Mouse (Mus musculus): Measurements from ENCODE around the gene Prkca. TPM values are rescaled to one million over a fixed set of nuclear protein-coding genes. Genes with fewer than 3 reads are reported as not detected.

Prkca gene
- polyA plus RNA-seq, 1 experiment from 2014 or later, result 12.6 TPM

DNA sequence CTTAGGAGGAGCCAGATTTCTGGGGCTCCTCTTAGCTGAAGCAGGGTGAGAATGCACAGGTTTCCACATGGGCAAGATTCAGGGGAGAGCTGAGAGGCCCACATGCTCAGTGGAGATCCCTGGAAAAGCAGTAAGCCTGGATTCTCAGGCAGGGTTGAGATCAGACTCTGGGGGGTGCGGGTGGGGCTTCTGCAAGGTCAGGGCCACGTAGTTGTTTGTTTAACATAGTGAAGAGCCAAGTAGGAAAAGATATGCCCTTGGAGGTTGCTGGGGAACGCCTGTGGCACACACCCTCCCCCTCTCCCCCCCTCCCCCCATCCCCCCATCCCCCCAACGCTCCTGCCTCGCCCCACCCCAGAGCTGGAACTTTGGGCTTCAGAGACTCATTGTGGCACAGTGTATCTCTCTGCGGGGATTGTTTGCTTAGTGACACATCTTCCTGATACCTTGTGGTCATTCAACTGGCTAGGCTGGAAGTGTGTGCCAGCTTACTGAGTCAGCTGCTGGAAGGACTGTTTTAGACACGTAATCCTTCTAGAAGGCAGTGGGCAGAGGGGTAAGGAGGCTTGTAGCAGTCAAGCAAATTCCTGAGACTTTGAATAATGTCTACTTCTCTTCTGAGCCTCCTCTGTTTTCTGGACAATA lies 21.3 kb upstream of the Prkca start:
- H3K27me3 ChIP-seq (ENCODE audit: control insufficient read depth, insufficient read depth, low read length), result no peaks in the 10 kb centered on the region
- 54% methylated on average over 7 of the region's 7 CpGs for WGBS
- no peaks in the 10 kb centered on the region for H3K9me3 ChIP-seq (ENCODE audit: control insufficient read depth, low read length)
- no peak overlapping the region for H3K27ac ChIP-seq (ENCODE audit: low read depth, low read length)
- no peak overlapping the region for H3K4me2 ChIP-seq (ENCODE audit: low read depth, low read length)
- ATAC-seq (ENCODE audit: low read depth), result no peak
- H3K9ac ChIP-seq (replicated peaks; ENCODE audit: low read depth, low read length), result no peak overlapping the region
- no peaks in the 10 kb centered on the region for H3K36me3 ChIP-seq (ENCODE audit: control insufficient read depth, insufficient read depth, low read length)
- H3K4me1 ChIP-seq (ENCODE audit: control insufficient read depth, insufficient read depth, low read length), result no peaks in the 10 kb centered on the region
- no peak overlapping the region for H3K4me3 ChIP-seq (ENCODE audit: low read depth, low read length)

GRCm38 (mm10) chr11:108363991-108364390 lies 20.3 kb upstream of the Prkca start:
- no peaks in the 10 kb centered on the region for H3K9me3 ChIP-seq (ENCODE audit: control insufficient read depth, low read length)

DNA sequence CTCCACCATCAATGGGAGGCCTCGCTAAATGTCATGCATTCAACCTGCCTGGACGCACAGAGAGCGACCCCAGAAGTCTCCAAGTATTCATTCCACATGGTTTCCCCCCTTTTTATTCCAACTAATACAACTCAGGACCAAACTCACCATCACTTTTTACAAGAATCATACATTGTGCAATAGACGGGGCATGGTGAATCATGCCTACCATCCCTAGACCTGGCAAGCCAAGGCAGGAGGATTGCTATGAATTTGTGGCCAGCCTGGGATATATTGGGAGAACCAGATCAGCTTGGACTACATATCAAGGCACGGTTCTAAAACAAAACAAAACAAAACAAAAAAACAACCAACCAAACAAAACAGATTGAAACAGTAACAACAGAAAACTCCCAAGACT lies 19.2 kb upstream of the Prkca start:
- ATAC-seq (ENCODE audit: low read depth), result no peak
- Histone ChIP-seq H3K36me3 (ENCODE audit: control insufficient read depth, insufficient read depth, low read length) (no peaks in the 10 kb centered on the region), H3K27ac (ENCODE audit: low read depth, low read length) (no peak overlapping the region), H3K9ac (replicated peaks; ENCODE audit: low read depth, low read length) (no peak overlapping the region), H3K9me3 (ENCODE audit: control insufficient read depth, low read length) (no peaks in the 10 kb centered on the region), H3K4me1 (ENCODE audit: control insufficient read depth, insufficient read depth, low read length) (no peaks in the 10 kb centered on the region), H3K4me2 (ENCODE audit: low read depth, low read length) (no peak overlapping the region), H3K27me3 (ENCODE audit: control insufficient read depth, insufficient read depth, low read length) (no peaks in the 10 kb centered on the region), H3K4me3 (ENCODE audit: low read depth, low read length) (no peak overlapping the region)
- 83% methylated on average over 5 of the region's 5 CpGs for WGBS

More at GRCm38 (mm10) chr11:108363991-108364390, 20.3 kb upstream of the Prkca start:
- WGBS, result 92% methylated on average over 4 of the region's 4 CpGs
- no peak for ATAC-seq (ENCODE audit: low read depth)
- no peak overlapping the region for H3K4me2 ChIP-seq (ENCODE audit: low read depth, low read length)
- no peaks in the 10 kb centered on the region for H3K36me3 ChIP-seq (ENCODE audit: control insufficient read depth, insufficient read depth, low read length)
- no peak overlapping the region for H3K9ac ChIP-seq (replicated peaks; ENCODE audit: low read depth, low read length)
- no peaks in the 10 kb centered on the region for H3K4me1 ChIP-seq (ENCODE audit: control insufficient read depth, insufficient read depth, low read length)
- no peak overlapping the region for H3K27ac ChIP-seq (ENCODE audit: low read depth, low read length)
- H3K27me3 ChIP-seq (ENCODE audit: control insufficient read depth, insufficient read depth, low read length), result no peaks in the 10 kb centered on the region
- H3K4me3 ChIP-seq (ENCODE audit: low read depth, low read length), result no peak overlapping the region

DNA sequence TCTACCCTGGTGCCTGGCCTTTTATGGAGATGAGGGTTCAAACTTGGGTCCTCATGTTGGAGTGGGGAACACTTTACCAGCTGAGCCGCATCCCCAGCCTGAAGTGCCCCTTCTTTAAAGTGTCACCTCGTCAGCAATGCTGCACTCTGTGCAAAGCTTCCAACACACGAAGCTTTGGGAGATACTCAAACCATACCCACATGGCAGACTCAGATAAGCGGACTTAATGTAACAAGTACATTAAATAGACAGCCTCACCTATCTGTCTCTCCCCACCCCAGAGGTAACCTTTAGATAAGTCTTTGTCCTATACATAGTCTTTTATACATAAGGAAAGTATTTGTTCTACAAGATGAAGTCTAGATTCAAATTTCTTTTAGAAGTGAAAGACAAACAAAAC lies 17.3 kb upstream of the Prkca start:
- Histone ChIP-seq H3K9ac (replicated peaks; ENCODE audit: low read depth, low read length) (no peak overlapping the region), H3K27ac (ENCODE audit: low read depth, low read length) (no peak overlapping the region), H3K36me3 (ENCODE audit: control insufficient read depth, insufficient read depth, low read length) (no peaks in the 10 kb centered on the region), H3K4me2 (ENCODE audit: low read depth, low read length) (no peak overlapping the region), H3K4me3 (ENCODE audit: low read depth, low read length) (no peak overlapping the region), H3K9me3 (ENCODE audit: control insufficient read depth, low read length) (no peaks in the 10 kb centered on the region), H3K4me1 (ENCODE audit: control insufficient read depth, insufficient read depth, low read length) (no peaks in the 10 kb centered on the region), H3K27me3 (ENCODE audit: control insufficient read depth, insufficient read depth, low read length) (no peaks in the 10 kb centered on the region)
- no peak for ATAC-seq (ENCODE audit: low read depth)
- WGBS, result 89% methylated on average over 4 of the region's 4 CpGs

GRCm38 (mm10) chr11:108358911-108359310 lies 15.2 kb upstream of the Prkca start:
- Histone ChIP-seq H3K4me1 (ENCODE audit: control insufficient read depth, insufficient read depth, low read length) (no peaks in the 10 kb centered on the region), H3K9ac (replicated peaks; ENCODE audit: low read depth, low read length) (no peak overlapping the region), H3K9me3 (ENCODE audit: control insufficient read depth, low read length) (no peaks in the 10 kb centered on the region), H3K4me2 (ENCODE audit: low read depth, low read length) (no peak overlapping the region), H3K27me3 (ENCODE audit: control insufficient read depth, insufficient read depth, low read length) (no peaks in the 10 kb centered on the region), H3K27ac (ENCODE audit: low read depth, low read length) (no peak overlapping the region), H3K36me3 (ENCODE audit: control insufficient read depth, insufficient read depth, low read length) (no peaks in the 10 kb centered on the region), H3K4me3 (ENCODE audit: low read depth, low read length) (no peak overlapping the region)
- no peak for ATAC-seq (ENCODE audit: low read depth)
- WGBS, result 86% methylated on average over 6 of the region's 6 CpGs

- Histone ChIP-seq H3K4me2 (ENCODE audit: low read depth, low read length) (no peak overlapping the region), H3K27me3 (ENCODE audit: control insufficient read depth, insufficient read depth, low read length) (no peaks in the 10 kb centered on the region), H3K36me3 (ENCODE audit: control insufficient read depth, insufficient read depth, low read length) (no peaks in the 10 kb centered on the region), H3K4me3 (ENCODE audit: low read depth, low read length) (no peak overlapping the region), H3K27ac (ENCODE audit: low read depth, low read length) (no peak overlapping the region), H3K9ac (replicated peaks; ENCODE audit: low read depth, low read length) (no peak overlapping the region), H3K4me1 (ENCODE audit: control insufficient read depth, insufficient read depth, low read length) (no peaks in the 10 kb centered on the region), H3K9me3 (ENCODE audit: control insufficient read depth, low read length) (no peaks in the 10 kb centered on the region)
- 84% methylated on average over 4 of the region's 4 CpGs for WGBS
- no peak for ATAC-seq (ENCODE audit: low read depth)
These were observed 12.3 kb upstream of the Prkca start for GRCm38 (mm10) chr11:108356020-108356419.

DNA sequence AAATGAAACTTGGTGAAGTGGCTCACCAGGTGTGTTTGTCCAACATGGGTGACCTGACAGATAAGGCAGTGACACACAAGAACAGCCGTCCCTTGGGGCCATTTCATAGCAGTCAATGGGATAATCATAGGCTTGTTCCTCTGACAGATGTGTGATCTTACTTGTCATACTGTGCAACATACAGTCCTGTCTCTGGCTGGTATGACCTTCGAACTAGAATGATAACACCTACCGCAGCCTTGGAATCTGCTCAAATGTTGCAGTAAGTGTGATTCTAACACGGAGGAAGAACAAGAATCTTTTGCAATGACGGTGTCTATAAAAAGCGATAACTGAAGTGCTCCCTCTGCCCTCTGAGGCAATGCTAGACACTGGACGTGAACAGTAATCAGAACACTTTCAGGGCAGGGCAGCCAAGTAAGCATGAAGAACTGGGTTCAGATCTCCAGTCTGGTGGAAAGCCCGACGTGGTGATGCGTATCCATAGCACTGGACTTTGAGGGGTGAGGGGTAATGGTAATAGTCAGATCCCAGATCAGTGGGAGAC lies 9.2 kb upstream of the Prkca start:
- Histone ChIP-seq H3K9ac (replicated peaks; ENCODE audit: low read depth, low read length) (no peak overlapping the region), H3K27me3 (ENCODE audit: control insufficient read depth, insufficient read depth, low read length) (no peaks in the 10 kb centered on the region), H3K36me3 (ENCODE audit: control insufficient read depth, insufficient read depth, low read length) (no peaks in the 10 kb centered on the region), H3K4me2 (ENCODE audit: low read depth, low read length) (no peak overlapping the region), H3K4me1 (ENCODE audit: control insufficient read depth, insufficient read depth, low read length) (peaks cover 4% of the 10 kb centered on the region; the same call in 1 of the 2 replicates), H3K9me3 (ENCODE audit: control insufficient read depth, low read length) (no peaks in the 10 kb centered on the region), H3K27ac (ENCODE audit: low read depth, low read length) (no peak overlapping the region), H3K4me3 (ENCODE audit: low read depth, low read length) (no peak overlapping the region)
- 94% methylated on average over 10 of the region's 10 CpGs for WGBS
- no peak for ATAC-seq (ENCODE audit: low read depth)

DNA sequence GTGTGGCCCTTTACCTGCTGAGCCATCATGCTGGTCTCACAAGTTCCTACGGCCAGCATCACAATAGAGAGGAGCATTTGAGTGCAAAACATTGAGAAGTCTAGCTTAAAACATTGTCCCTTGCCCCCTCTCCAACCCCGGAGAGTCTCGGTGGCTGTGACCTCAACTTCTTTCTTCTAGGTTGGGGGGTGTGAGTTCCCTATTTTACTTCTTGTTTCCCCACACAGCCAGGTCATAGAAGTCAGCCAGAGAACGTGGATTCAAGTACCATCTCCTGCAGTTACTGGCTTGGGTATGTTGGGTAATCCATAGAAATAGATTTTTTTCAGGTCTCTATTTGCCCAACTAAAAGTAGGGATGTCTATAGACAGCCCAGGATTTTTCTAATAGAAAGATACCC lies 7.1 kb upstream of the Prkca start:
- H3K36me3 ChIP-seq (ENCODE audit: control insufficient read depth, insufficient read depth, low read length), result no peaks in the 10 kb centered on the region
- no peak overlapping the region for H3K9ac ChIP-seq (replicated peaks; ENCODE audit: low read depth, low read length)
- no peak overlapping the region for H3K27ac ChIP-seq (ENCODE audit: low read depth, low read length)
- peaks cover 4% of the 10 kb centered on the region; the same call in 1 of the 2 replicates for H3K4me1 ChIP-seq (ENCODE audit: control insufficient read depth, insufficient read depth, low read length)
- no peaks in the 10 kb centered on the region for H3K27me3 ChIP-seq (ENCODE audit: control insufficient read depth, insufficient read depth, low read length)
- H3K9me3 ChIP-seq (ENCODE audit: control insufficient read depth, low read length), result no peaks in the 10 kb centered on the region
- no peak overlapping the region for H3K4me3 ChIP-seq (ENCODE audit: low read depth, low read length)
- H3K4me2 ChIP-seq (ENCODE audit: low read depth, low read length), result no peak overlapping the region
- WGBS, result 84% methylated on average over 4 of the region's 4 CpGs
- no peak for ATAC-seq (ENCODE audit: low read depth)

- Histone ChIP-seq H3K9ac (replicated peaks; ENCODE audit: low read depth, low read length) (no peak overlapping the region), H3K4me2 (ENCODE audit: low read depth, low read length) (no peak overlapping the region), H3K27me3 (ENCODE audit: control insufficient read depth, insufficient read depth, low read length) (no peaks in the 10 kb centered on the region), H3K27ac (ENCODE audit: low read depth, low read length) (no peak overlapping the region), H3K36me3 (ENCODE audit: control insufficient read depth, insufficient read depth, low read length) (no peaks in the 10 kb centered on the region), H3K4me1 (ENCODE audit: control insufficient read depth, insufficient read depth, low read length) (peaks cover 11% of the 10 kb centered on the region; the same call in 1 of the 2 replicates), H3K9me3 (ENCODE audit: control insufficient read depth, low read length) (no peaks in the 10 kb centered on the region), H3K4me3 (ENCODE audit: low read depth, low read length) (no peak overlapping the region)
- WGBS, result 87% methylated on average over 2 of the region's 2 CpGs
- no peak for ATAC-seq (ENCODE audit: low read depth)
These were observed 1.6 kb upstream of the Prkca start for GRCm38 (mm10) chr11:108345321-108345720.

All from neural tube, embryonic 14.5 days (tissue).